Mouse (Mus musculus): Measurements from ENCODE around the gene D430041D05Rik.

DNA sequence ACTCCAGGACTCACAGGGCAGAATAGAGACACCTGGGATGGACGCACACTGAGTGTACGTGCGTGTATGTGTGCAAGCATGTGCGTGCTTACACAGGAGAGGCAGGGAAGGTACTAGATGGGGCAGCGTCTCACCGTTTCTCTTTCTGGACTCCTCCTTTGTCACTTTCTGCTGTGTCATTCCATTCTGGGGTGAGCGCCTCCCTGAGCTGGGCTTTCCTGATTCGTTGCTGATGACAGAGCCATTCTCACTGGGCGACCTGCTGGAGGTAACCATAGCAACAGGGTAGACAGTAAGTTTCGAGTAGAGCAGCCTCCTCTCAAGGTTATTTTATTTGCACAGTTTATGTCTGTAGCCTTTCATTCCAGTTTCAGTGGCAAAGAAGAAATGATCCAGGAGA is 202.9 kb downstream of the D430041D05Rik start:
- no peak for TF ChIP-seq GATA1 (IDR thresholded peaks at IDR 0.05; ENCODE audit: borderline replicate concordance, low read length)
- no peak for TF ChIP-seq FLI1 (IDR thresholded peaks at IDR 0.05; ENCODE audit: low read length)
